Mouse (Mus musculus) lung, embryonic 15.5 days (tissue): ENCODE results near the gene Fgfr2. TPM values are rescaled to one million over a fixed set of nuclear protein-coding genes. Genes with fewer than 3 reads are reported as not detected.
"Not testable (repeated sequence)": the region's sequence is repeated elsewhere in the genome, so short reads cannot be mapped to it uniquely, and the experiment has no call there.

Experiments used
- ATAC-seq: fragments of 200-750 bp; cut with Nextera tagmentation; 2 replicates; pipeline ENCODE4 v1.8.0; 2017; ENCODE audit warnings: moderate number of reproducible peaks, borderline replicate concordance; ENCODE audit not compliant: low FRiP score, low TSS enrichment; ENCODE audit errors: extremely low read depth
- H3K27ac ChIP-seq: fragments of 300-500 bp; sonication (generic); 2 replicates; pipeline ENCODE4 v1.5.1; 2015; ENCODE audit warnings: moderate library complexity, mild to moderate bottlenecking, inconsistent platforms
- H3K27me3 ChIP-seq: fragments of 300-500 bp; sonication (generic); 2 replicates; pipeline ENCODE4 v1.6.1; 2015; ENCODE audit warnings: inconsistent platforms
- H3K36me3 ChIP-seq: fragments of 300-500 bp; sonication (generic); 2 replicates; pipeline ENCODE4 v1.6.1; 2015; ENCODE audit warnings: inconsistent platforms
- H3K4me1 ChIP-seq: fragments of 300-500 bp; sonication (generic); 2 replicates; pipeline ENCODE4 v1.6.1; 2015; ENCODE audit warnings: inconsistent platforms
- H3K4me2 ChIP-seq: fragments of 300-500 bp; sonication (generic); 2 replicates; pipeline ENCODE4 v1.6.1; 2015; ENCODE audit warnings: inconsistent platforms, mild to moderate bottlenecking, moderate library complexity
- H3K4me3 ChIP-seq: fragments of 300-500 bp; sonication (generic); 2 replicates; pipeline ENCODE4 v1.5.1; 2015; ENCODE audit warnings: mild to moderate bottlenecking, inconsistent platforms
- H3K9ac ChIP-seq: fragments of 300-500 bp; sonication (generic); 2 replicates; pipeline ENCODE4 v1.6.1; 2015; ENCODE audit warnings: inconsistent platforms
- H3K9me3 ChIP-seq: fragments of 300-500 bp; sonication (generic); 2 replicates; pipeline ENCODE4 v1.6.1; 2016; ENCODE audit warnings: inconsistent platforms
- WGBS: fragments of 180-500 bp; shearing (Covaris S2); methylation state at CpG from one replicate; pipeline ENCODE4 v1.1.7; 2015; 5-methylcytosine and 5-hydroxymethylcytosine counted together
- polyA plus RNA-seq: library from polyadenylated mRNA; unstranded; fragments of >200 nt; fragmentation: Nextera tagmentation; extraction: Ambion mirVana; gene quantifications from 2 replicates; pipeline ENCODE4 v1.2.1, GENCODE M21; 2015

Gene Fgfr2
- polyA plus RNA-seq, 1 experiment from 2014 or later: 160 TPM

DNA sequence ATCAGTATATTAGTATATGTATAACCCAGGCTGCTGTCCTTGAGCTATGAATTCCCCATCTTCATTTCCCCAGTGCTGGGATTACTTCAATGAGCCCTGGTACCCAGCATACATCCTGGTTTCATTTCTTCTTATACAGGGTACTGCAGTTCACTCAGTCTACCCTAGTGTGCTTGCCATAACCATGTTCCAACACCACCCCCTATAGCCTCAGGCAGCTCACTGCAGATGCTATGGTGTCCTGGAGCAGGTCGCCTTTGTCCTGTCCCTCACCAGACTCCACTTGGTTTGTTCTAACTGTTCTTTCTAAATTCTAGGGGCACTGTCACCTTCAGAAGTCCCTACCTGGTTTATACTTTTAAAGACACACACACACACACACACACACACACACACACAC, 2080.5 kb downstream of the Fgfr2 start:
- Histone ChIP-seq H3K27me3 (no peaks in the 10 kb centered on the region), H3K4me3 (no peak overlapping the region), H3K4me1 (no peaks in the 10 kb centered on the region), H3K4me2 (no peak overlapping the region), H3K36me3 (no peaks in the 10 kb centered on the region), H3K9ac (no peak overlapping the region), H3K9me3 (no peaks in the 10 kb centered on the region), H3K27ac (no peak overlapping the region)
- no peak for ATAC-seq
- WGBS: 48% methylated on average over 1 of the region's 1 CpGs

- not testable (repeated sequence) for H3K27me3 ChIP-seq, H3K9ac ChIP-seq, ATAC-seq, H3K4me2 ChIP-seq, H3K36me3 ChIP-seq, H3K4me3 ChIP-seq, H3K27ac ChIP-seq, H3K9me3 ChIP-seq, H3K4me1 ChIP-seq
- 84% methylated on average over 8 of the region's 8 CpGs for WGBS
These were observed 2082.4 kb downstream of the Fgfr2 start for GRCm38 (mm10) chr7:131040760-131041159.

DNA sequence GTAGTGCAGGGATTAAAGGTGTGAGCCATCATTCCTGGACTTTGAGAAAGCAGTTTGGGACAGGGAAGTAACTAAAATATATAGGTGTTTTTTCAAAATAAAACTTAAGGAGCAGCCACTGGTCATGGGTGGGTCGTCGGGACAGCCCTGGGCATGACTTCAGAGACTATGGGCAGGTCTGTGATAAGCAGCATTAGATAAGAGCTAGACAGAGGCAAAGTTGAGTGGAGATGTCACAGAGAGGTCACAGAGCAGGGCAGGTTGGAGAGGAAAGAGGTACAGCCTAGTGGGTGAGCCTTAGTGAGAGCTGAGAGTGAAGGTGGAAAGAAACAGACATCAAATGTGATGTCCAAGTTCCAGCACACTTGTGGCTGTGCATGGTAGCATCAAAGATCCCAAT, 2086.1 kb downstream of the Fgfr2 start:
- 45% methylated on average over 2 of the region's 2 CpGs for WGBS
- Histone ChIP-seq H3K4me2 (no peak overlapping the region), H3K9ac (no peak overlapping the region), H3K27me3 (no peaks in the 10 kb centered on the region), H3K4me3 (no peak overlapping the region), H3K9me3 (no peaks in the 10 kb centered on the region), H3K4me1 (no peaks in the 10 kb centered on the region), H3K27ac (no peak overlapping the region), H3K36me3 (no peaks in the 10 kb centered on the region)
- ATAC-seq: no peak

GRCm38 (mm10) chr7:131036396-131036795, 2086.8 kb downstream of the Fgfr2 start:
- no peak overlapping the region for H3K4me3 ChIP-seq
- H3K9me3 ChIP-seq: no peaks in the 10 kb centered on the region
- ATAC-seq: no peak
- no peaks in the 10 kb centered on the region for H3K4me1 ChIP-seq
- no peak overlapping the region for H3K27ac ChIP-seq
- no peaks in the 10 kb centered on the region for H3K27me3 ChIP-seq
- H3K36me3 ChIP-seq: no peaks in the 10 kb centered on the region
- H3K9ac ChIP-seq: no peak overlapping the region
- H3K4me2 ChIP-seq: no peak overlapping the region
- WGBS: 79% methylated on average over 3 of the region's 3 CpGs

DNA sequence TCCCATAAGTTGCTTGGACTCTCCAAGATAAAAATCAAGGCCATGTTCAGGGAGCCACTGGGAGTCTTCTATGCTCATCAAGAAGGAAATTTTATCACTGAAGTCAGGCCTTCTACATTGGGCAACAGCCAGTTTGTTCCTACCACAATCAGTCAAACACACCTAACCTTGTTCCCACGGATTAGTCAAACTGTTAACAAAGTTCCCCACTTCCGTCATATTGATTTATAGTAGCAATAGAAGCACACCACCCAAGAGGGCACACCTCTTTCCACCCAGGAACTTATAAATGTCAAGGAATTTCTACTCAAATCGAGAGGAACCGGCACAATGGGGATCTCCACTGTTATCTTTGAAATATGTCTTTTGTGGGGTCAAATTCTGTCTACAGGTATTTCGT, 2091.4 kb downstream of the Fgfr2 start, which contains the start of gene Dmbt1:
Gene Dmbt1, plus strand, starts transcription at position 299 of the 400 bp plus-strand sequence.
- no peak within 1 kb of the TSS for H3K27ac ChIP-seq
- no peak for ATAC-seq
- no peaks in the 10 kb centered on the region for H3K9me3 ChIP-seq
- no peak within 1 kb of the TSS for H3K9ac ChIP-seq
- H3K36me3 ChIP-seq: no peaks in the 10 kb centered on the region
- no peak within 1 kb of the TSS for H3K4me2 ChIP-seq
- no peak within 1 kb of the TSS for H3K4me3 ChIP-seq
- 58% methylated on average over 5 of the region's 5 CpGs for WGBS
- no peaks in the 10 kb centered on the region for H3K27me3 ChIP-seq
- no peaks in the 10 kb centered on the region for H3K4me1 ChIP-seq

- no peaks in the 10 kb centered on the region for H3K4me1 ChIP-seq
- no peak for ATAC-seq
- WGBS: 58% methylated on average over 1 of the region's 1 CpGs
- no peak overlapping the region for H3K4me2 ChIP-seq
- no peak overlapping the region for H3K4me3 ChIP-seq
- H3K36me3 ChIP-seq: no peaks in the 10 kb centered on the region
- no peak overlapping the region for H3K9ac ChIP-seq
- no peak overlapping the region for H3K27ac ChIP-seq
- no peaks in the 10 kb centered on the region for H3K9me3 ChIP-seq
- no peaks in the 10 kb centered on the region for H3K27me3 ChIP-seq
These were observed 2095.6 kb downstream of the Fgfr2 start for GRCm38 (mm10) chr7:131027557-131027956.

DNA sequence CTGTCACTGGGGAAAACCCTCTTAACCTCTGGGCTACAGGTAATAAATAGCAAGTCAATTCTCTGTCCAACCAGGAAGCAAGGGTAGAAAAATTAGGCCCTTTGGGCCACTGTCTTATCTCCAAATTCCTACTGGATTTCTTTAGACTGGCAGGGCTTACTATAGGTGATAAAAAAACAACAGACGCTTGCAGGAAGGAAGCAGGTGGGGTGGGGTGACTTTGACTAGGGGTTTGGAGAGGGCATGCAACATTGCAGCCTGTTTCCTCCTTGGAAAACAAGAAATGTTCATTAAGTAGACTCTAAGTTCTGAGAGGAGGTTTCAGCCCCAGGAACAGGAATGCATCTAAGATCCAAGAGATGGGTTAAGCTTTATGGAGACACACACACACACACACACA, 2098.3 kb downstream of the Fgfr2 start:
- Histone ChIP-seq H3K4me2 (no peak overlapping the region), H3K27me3 (no peaks in the 10 kb centered on the region), H3K36me3 (no peaks in the 10 kb centered on the region), H3K9me3 (no peaks in the 10 kb centered on the region), H3K4me1 (no peaks in the 10 kb centered on the region), H3K4me3 (no peak overlapping the region), H3K27ac (no peak overlapping the region), H3K9ac (no peak overlapping the region)
- WGBS: 5% methylated on average over 1 of the region's 1 CpGs
- ATAC-seq: no peak

DNA sequence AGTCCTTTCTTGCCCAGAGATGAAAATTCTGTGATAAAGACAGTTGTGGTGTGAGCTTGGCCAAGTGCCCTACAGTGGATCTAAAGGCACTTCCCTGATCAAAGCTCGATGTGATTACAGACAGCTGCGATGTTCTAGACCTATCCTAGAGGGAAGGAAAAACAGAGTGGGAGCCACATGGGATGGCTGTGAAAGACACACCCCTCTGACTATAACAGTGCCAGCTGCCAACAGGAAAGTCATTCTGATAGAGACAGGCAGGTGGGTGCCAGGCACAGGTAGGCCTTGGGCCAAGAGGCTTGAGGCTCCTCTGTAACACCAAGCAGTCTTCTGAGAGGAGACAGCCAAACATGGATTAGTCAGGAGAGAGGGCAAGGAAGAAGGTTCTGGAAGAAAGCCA, 2104.0 kb downstream of the Fgfr2 start:
- Histone ChIP-seq H3K4me2 (no peak overlapping the region), H3K27ac (no peak overlapping the region), H3K4me1 (no peaks in the 10 kb centered on the region), H3K27me3 (no peaks in the 10 kb centered on the region), H3K9ac (no peak overlapping the region), H3K36me3 (no peaks in the 10 kb centered on the region), H3K4me3 (no peak overlapping the region), H3K9me3 (no peaks in the 10 kb centered on the region)
- ATAC-seq: no peak
- WGBS: 74% methylated on average over 2 of the region's 2 CpGs

GRCm38 (mm10) chr7:131011901-131012300, 2111.2 kb downstream of the Fgfr2 start:
- Histone ChIP-seq H3K27me3 (no peaks in the 10 kb centered on the region), H3K27ac (peak overlapping the region; percentile 22; the same call in 1 of the 2 replicates), H3K4me1 (no peaks in the 10 kb centered on the region), H3K4me2 (no peak overlapping the region), H3K36me3 (no peaks in the 10 kb centered on the region), H3K9ac (no peak overlapping the region), H3K4me3 (no peak overlapping the region), H3K9me3 (no peaks in the 10 kb centered on the region)
- 36% methylated on average over 1 of the region's 1 CpGs for WGBS
- ATAC-seq: no peak

DNA sequence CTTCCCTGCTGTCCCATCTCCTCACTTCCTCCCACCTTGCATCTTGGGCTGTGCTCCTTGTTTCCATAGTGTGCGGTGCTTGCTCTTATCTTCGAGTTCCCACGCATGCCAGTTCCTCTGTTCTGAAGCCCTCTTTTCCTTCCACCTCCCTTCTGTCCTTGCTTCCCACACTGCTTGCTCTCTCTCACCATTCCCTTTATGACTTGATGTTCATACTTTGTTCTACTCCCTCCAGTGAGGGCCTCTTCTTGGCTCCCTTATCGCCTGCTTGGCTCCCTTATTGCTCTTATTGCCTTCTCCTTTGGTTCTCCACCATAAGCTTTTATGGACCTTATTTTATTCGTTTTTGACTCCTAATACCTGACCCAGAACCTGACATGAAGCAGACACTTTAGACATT, 2114.0 kb downstream of the Fgfr2 start:
- Histone ChIP-seq H3K27me3 (no peaks in the 10 kb centered on the region), H3K9ac (no peak overlapping the region), H3K4me2 (no peak overlapping the region), H3K4me3 (no peak overlapping the region), H3K36me3 (no peaks in the 10 kb centered on the region), H3K9me3 (no peaks in the 10 kb centered on the region), H3K27ac (no peak overlapping the region), H3K4me1 (no peaks in the 10 kb centered on the region)
- no peak for ATAC-seq
- WGBS: 72% methylated on average over 5 of the region's 5 CpGs

DNA sequence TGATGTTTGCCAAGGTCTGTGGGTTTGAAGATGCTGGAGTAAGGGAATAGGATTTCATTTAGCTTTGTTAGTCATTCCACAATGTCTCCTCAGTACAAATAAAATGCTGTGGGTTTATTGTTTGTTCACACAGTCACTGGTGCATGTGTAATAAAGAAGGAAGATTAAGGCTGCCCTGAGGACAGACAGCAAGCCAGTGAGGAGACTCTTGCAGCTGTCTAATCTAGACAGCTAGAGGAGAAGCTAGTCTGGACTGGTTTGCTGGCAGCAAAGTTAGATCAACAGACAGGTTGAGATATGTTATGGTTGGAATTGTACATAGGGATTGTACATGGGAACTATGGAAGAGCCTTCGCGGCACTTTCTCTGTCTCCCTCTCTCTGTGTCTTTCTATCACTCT, 2115.9 kb downstream of the Fgfr2 start:
- Histone ChIP-seq H3K4me3 (no peak overlapping the region), H3K4me2 (no peak overlapping the region), H3K9ac (no peak overlapping the region), H3K4me1 (no peaks in the 10 kb centered on the region), H3K36me3 (no peaks in the 10 kb centered on the region), H3K27me3 (no peaks in the 10 kb centered on the region), H3K9me3 (no peaks in the 10 kb centered on the region), H3K27ac (no peak overlapping the region)
- 97% methylated on average over 2 of the region's 2 CpGs for WGBS
- no peak for ATAC-seq

GRCm38 (mm10) chr7:131004071-131004470, 2119.1 kb downstream of the Fgfr2 start:
- no peak overlapping the region for H3K4me3 ChIP-seq
- no peaks in the 10 kb centered on the region for H3K27me3 ChIP-seq
- H3K36me3 ChIP-seq: no peaks in the 10 kb centered on the region
- H3K9ac ChIP-seq: no peak overlapping the region
- H3K9me3 ChIP-seq: no peaks in the 10 kb centered on the region
- no peak overlapping the region for H3K4me2 ChIP-seq
- no peak for ATAC-seq
- no peak overlapping the region for H3K27ac ChIP-seq
- WGBS: 92% methylated on average over 5 of the region's 5 CpGs
- no peaks in the 10 kb centered on the region for H3K4me1 ChIP-seq

DNA sequence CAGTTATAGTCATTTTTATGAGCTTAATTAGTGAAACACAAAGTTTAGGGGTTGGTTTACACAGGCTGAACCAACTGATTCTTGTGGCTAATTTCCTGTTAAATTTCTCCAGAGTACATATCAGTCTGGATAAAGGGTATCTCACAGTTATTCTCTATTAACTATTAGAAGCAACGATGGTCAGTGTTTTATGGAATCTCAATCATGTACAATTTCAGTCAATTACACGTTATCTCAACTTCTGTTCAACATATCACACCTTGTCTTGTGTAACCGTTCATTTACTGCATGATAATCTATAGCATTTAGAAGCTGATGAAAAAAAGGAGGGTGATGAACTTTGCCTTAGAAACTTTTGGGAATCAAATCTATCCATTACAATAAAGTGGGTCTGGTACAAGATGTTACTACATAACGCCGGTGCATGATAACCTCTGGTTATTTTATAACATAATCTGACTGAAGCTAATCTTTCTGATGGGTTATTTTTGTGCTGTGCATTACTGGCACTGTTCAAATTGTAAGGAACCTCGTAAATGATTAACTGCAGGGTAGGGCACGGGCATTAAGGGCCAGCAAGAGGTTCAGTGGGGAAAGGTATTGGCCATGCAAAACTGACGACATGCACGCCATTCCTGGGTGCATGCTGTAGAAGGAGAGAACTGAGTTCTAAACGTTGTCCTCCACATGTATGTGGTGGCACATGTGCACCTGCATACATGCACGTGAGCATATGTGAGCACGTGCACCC, 2121.0 kb downstream of the Fgfr2 start:
- 71% methylated on average over 12 of the region's 12 CpGs for WGBS
- no peak for ATAC-seq

More for the DNA sequence above, 2121.0 kb downstream of the Fgfr2 start:
- no peak overlapping the region for H3K27ac ChIP-seq
- H3K4me1 ChIP-seq: no peaks in the 10 kb centered on the region
- no peak overlapping the region for H3K4me2 ChIP-seq
- H3K9ac ChIP-seq: no peak overlapping the region
- H3K36me3 ChIP-seq: no peaks in the 10 kb centered on the region
- no peak overlapping the region for H3K4me3 ChIP-seq
- H3K27me3 ChIP-seq: no peaks in the 10 kb centered on the region
- H3K9me3 ChIP-seq: no peaks in the 10 kb centered on the region
